Mouse (Mus musculus) embryonic fibroblast, embryonic 13.5 days (primary cell): ENCODE results near the gene Nhs.

ENCODE experiments used
- CTCF ChIP-seq: IDR thresholded peaks from 2 replicates; pipeline ENCODE4 v1.5.1; 2011; ENCODE audit warnings: mild to moderate bottlenecking, control low read depth, low read length, moderate library complexity, borderline replicate concordance; ENCODE audit not compliant: insufficient read depth
- POLR2A ChIP-seq: IDR thresholded peaks from 2 replicates; pipeline ENCODE4 v1.6.1; 2011; ENCODE audit warnings: low read depth, mild to moderate bottlenecking, control low read depth, low read length, moderate library complexity

- no peak for TF ChIP-seq CTCF
- TF ChIP-seq POLR2A = no peak
These were observed 106.0 kb downstream of the Nhs start for GRCm38 (mm10) chrX:162053566-162053965.
